Mouse (Mus musculus) kidney, adult 11 months (tissue): Measurements from ENCODE around the gene Kcna10.

Experiments
- DNase-seq: peaks from one replicate; pipeline ENCODE4 v3.0.0; 2022

Gene Kcna10

GRCm38 (mm10) chr3:107204413-107204812 is 21.6 kb downstream of the Kcna10 start:
- DNase-seq: no peak

- no peak for DNase-seq
Observed at GRCm38 (mm10) chr3:107205170-107205569, 22.3 kb downstream of the Kcna10 start.

GRCm38 (mm10) chr3:107205994-107206393 is 23.1 kb downstream of the Kcna10 start:
- DNase-seq: peak; percentile 45

GRCm38 (mm10) chr3:107206490-107207150 is 23.8 kb downstream of the Kcna10 start:
- DNase-seq: no peak

GRCm38 (mm10) chr3:107207625-107208253 is 24.9 kb downstream of the Kcna10 start:
- DNase-seq: no peak

GRCm38 (mm10) chr3:107214606-107215005 is 31.8 kb downstream of the Kcna10 start:
- no peak for DNase-seq

GRCm38 (mm10) chr3:107216400-107217100 is 33.7 kb downstream of the Kcna10 start:
- no peak for DNase-seq

GRCm38 (mm10) chr3:107217101-107217480 is 34.2 kb downstream of the Kcna10 start:
- no peak for DNase-seq

- DNase-seq: no peak
Observed at GRCm38 (mm10) chr3:107218572-107218971, 35.7 kb downstream of the Kcna10 start.

- no peak for DNase-seq
Observed at GRCm38 (mm10) chr3:107221608-107222007, 38.8 kb downstream of the Kcna10 start, which contains the start of gene Cym. Gene Cym (minus strand): TSS chr3:107221732.

- no peak for DNase-seq
Observed at GRCm38 (mm10) chr3:107223230-107223629, 40.4 kb downstream of the Kcna10 start.

GRCm38 (mm10) chr3:107225820-107226219 is 43.0 kb downstream of the Kcna10 start:
- no peak for DNase-seq

- DNase-seq: no peak
Observed at GRCm38 (mm10) chr3:107229221-107229620, 46.4 kb downstream of the Kcna10 start.

GRCm38 (mm10) chr3:107229822-107230221 is 47.0 kb downstream of the Kcna10 start:
- DNase-seq: no peak

- DNase-seq: no peak
Observed at GRCm38 (mm10) chr3:107230527-107230926, 47.7 kb downstream of the Kcna10 start, which contains the start of gene A630076J17Rik. Gene A630076J17Rik (plus strand): TSS chr3:107230614.

- DNase-seq: no peak
Observed at GRCm38 (mm10) chr3:107231202-107231601, 48.3 kb downstream of the Kcna10 start.

GRCm38 (mm10) chr3:107233351-107233813 is 50.5 kb downstream of the Kcna10 start:
- DNase-seq: peak; percentile 41

- DNase-seq: no peak
Observed at GRCm38 (mm10) chr3:107233945-107234344, 51.1 kb downstream of the Kcna10 start.

GRCm38 (mm10) chr3:107238051-107238450 is 55.2 kb downstream of the Kcna10 start:
- DNase-seq: no peak

GRCm38 (mm10) chr3:107238471-107238980 is 55.7 kb downstream of the Kcna10 start:
- peak; percentile 26 for DNase-seq

GRCm38 (mm10) chr3:107239607-107240006 is 56.8 kb downstream of the Kcna10 start, which contains the start of gene Prok1:
Gene Prok1 (minus strand): TSS chr3:107239707.
- DNase-seq: no peak

GRCm38 (mm10) chr3:107241389-107242094 is 58.7 kb downstream of the Kcna10 start:
- DNase-seq: peak; percentile 33
